Mouse (Mus musculus): ENCODE measurements around the gene Papola.

The Papola gene

DNA sequence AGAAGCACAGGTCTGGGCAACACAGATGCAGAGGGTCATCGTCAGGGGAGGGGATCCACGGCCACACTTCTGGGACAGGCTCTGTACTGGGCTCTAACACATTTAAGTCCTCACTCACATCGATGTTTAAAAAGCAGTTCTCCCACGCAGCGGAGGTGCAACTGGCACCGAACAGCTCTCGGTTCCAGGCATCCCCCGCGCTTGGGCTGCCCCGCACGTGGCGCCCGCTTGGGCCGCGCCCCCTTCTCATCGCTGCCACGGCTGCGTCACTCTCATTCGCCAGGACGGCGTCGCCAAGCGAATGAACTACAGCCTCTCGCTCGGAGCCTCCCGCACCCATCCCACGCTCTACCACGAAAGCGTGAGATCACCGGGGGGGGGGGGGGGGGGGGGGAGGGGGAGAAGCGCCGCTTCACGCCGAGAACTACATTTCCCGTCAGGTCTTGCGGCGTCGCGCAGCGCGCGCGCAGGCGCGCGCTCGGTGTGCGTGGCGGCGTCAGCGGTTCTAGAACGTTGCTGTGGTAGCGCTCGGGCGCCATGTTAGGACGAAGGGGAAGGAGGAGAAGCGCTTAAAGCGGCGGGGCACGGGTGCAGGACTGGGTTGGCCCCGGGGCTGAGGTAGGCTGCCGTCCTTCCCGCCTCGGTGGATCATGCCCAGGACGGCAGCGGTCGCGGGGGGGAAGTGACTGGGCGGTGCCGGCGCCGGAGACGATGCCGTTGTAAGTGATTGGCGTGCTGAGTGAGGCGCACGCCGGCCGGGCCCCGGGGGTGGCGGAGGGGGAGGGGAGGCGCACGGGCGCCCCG lies at the start of gene Papola:
Papola (plus strand) TSS at position 499 of the 804 bp plus-strand sequence.
- DNase-seq (ENCODE audit: low read depth in 2 of 2, low spot score in 2 of 2) = peak; percentile 81 to 85

GRCm38 (mm10) chr12:105735226-105735888 lies 49.1 kb upstream of the Papola start:
- DNase-seq (ENCODE audit: low read depth in 2 of 2, low spot score in 2 of 2) = no peak

GRCm38 (mm10) chr12:105735889-105736251 lies 48.6 kb upstream of the Papola start:
- DNase-seq (ENCODE audit: low read depth in 2 of 2, low spot score in 2 of 2) = no peak

- no peak for DNase-seq (ENCODE audit: low read depth in 2 of 2, low spot score in 2 of 2)
Measured at GRCm38 (mm10) chr12:105738316-105739096, 46.0 kb upstream of the Papola start.

GRCm38 (mm10) chr12:105739656-105740055 lies 44.8 kb upstream of the Papola start:
- no peak for DNase-seq (ENCODE audit: low read depth in 2 of 2, low spot score in 2 of 2)

DNA sequence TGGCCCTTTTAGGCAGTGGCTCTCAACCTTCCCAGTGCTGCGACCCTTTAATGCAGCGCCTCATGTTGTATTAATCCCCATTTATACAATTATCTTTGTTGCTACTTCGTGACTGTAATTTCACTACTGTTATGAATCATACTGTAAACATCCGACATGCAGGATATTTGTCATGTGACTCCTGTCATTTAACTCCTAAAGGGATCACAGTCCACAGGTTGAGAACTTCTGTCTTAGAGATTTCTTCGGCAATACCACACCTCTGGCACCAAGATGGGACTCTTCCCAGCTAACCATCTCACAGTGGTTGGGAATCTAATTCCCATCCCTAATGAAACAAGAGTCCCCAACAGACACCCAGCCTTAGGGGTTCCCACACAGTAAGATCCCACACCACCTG lies 36.4 kb upstream of the Papola start:
- DNase-seq (ENCODE audit: low read depth in 2 of 2, low spot score in 2 of 2) = no peak

DNA sequence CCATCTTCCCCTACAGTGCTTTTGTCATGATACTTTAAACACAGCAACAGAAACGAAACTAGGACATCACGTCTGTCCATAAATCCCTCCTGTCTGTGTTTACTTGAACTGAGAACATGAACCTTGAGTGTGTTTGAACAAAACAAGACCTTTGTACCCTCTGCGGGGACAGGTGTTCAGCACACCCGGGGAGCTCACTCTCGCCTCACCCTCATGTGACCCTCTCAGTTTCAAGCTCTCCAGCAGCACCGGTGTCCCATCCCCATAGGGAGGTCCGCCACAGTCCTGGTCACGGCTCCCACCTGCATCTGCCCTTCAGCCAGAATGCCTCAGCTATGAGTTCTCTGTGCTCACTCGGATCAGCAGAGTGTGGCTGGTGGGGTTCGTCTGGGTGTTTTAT lies 30.7 kb upstream of the Papola start:
- no peak for DNase-seq (ENCODE audit: low read depth in 2 of 2, low spot score in 2 of 2)

- no peak for DNase-seq (ENCODE audit: low read depth in 2 of 2, low spot score in 2 of 2)
Measured at GRCm38 (mm10) chr12:105757816-105758497, 26.5 kb upstream of the Papola start.

GRCm38 (mm10) chr12:105758911-105759310 lies 25.6 kb upstream of the Papola start:
- DNase-seq (ENCODE audit: low read depth in 2 of 2, low spot score in 2 of 2) = no peak

DNA sequence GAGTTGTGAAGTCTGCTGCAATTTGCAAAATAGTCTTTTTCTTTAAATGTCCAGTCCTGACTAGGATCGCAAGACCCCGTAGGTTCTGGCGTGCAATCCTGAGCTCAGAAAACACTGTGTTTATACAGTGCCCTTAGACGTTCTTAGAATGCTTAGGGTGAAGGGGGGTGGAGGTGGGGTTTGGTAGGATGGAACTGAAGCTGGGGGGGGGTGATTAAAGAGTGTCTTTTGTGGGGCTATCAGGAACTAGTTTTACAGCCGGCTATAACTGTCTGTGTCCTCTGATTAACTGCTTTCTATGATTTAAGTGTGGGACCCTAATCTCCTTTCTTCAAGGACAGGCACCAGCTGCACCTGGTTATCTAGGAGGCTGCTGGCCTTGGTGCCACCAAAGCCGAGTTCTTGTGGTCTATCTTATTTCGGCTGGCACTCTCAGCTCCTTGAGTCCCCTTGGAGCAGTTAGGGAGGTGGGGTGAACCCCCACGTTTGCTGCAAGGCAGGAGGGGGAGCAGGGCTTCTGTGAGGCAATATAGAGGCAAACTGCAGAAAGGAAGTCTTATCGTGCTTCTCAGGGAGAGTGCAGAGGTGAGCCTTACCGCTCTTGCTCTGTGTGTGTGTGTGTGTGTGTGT lies 24.5 kb upstream of the Papola start:
- no peak for DNase-seq (ENCODE audit: low read depth in 2 of 2, low spot score in 2 of 2)

DNA sequence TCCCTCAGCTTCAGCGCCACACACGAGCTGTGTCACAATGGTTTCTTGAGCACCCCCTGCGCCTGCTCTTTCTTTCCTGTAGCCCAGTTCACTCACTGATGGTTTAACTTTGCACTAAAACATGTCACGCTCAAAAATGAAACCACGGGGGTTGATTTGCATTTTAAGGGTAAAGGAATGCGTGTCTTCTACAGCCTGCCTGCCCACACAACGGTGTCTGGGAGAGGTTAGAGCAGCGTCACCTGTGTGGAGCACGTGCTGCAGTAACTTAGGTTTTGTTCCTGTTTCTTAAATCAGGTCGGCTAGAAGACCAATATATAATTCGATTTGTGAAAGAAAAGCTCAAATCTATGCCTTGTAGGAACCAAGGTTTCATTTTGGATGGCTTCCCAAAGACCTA lies 23.3 kb upstream of the Papola start:
- DNase-seq (ENCODE audit: low read depth in 2 of 2, low spot score in 2 of 2) = peak in 1 of 2 experiments; percentile 8

DNA sequence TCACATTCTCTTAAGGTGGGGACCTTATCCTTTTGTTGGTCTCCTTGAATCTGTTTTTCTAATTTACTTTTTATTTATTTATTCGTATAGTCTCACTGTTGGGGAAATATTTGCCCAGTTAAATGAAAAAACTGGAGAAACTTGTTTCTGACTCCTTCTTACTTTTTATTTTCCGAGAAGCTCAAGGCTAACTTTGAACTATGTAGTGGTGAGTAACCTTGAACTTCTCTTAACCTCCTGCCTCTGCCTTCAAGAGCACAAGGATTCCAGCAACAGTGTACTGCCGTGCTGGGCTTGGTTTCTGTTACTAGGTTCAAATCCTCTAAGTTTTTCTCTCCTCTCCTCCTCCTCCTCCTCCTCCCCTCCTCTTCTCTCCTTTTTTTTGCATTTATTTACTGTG lies 22.9 kb upstream of the Papola start:
- DNase-seq (ENCODE audit: low read depth in 2 of 2, low spot score in 2 of 2) = no peak

DNA sequence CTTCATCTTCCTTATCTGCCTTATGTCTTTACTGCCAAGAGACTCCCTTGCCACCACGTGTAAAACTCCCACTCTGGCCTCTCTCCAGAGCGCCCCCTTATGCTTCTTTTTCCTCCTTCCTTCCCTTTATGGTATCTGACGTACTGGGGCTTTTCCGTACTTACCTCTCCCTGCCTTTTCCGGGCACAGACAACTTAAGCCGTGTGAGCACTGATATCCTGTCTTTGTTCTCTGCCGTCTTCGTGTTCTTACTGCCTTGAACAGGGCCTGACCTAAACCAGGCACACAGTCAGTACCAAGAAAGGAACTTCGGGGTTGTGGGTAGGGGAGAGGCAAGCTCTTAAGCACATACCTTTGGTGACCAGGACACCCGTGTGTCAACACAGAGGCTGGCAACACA lies 14.8 kb upstream of the Papola start:
- DNase-seq (ENCODE audit: low read depth in 2 of 2, low spot score in 2 of 2) = no peak

DNA sequence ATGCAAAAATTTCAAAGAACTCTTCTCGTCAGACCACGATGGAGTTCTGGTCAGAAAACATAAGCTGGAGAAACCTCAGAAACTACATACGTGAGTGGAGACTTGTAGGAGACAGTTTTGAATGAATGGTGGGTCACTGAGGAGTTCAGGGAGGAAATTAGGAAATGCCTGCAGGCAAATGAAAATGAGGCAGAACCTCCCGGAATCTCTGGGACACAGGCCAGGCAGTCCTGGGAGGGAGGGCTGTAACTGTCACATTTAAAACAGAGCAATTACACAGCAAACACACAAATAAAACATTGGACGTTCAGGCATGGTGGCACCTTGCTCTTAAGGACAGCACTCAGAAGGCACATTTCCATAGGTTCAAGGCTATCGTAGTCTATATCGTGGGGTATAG lies 9.6 kb upstream of the Papola start:
- DNase-seq (ENCODE audit: low read depth in 2 of 2, low spot score in 2 of 2) = no peak

- DNase-seq (ENCODE audit: low read depth in 2 of 2, low spot score in 2 of 2) = no peak
Measured at GRCm38 (mm10) chr12:105777651-105778050, 6.8 kb upstream of the Papola start.

- peak; percentile 56 to 67 for DNase-seq (ENCODE audit: low read depth in 2 of 2, low spot score in 2 of 2)
Measured at GRCm38 (mm10) chr12:105785000-105785774, 693 bp downstream of the Papola start.

- DNase-seq (ENCODE audit: low read depth in 2 of 2, low spot score in 2 of 2) = no peak
Measured at GRCm38 (mm10) chr12:105786113-105786512, 1.6 kb downstream of the Papola start.

DNA sequence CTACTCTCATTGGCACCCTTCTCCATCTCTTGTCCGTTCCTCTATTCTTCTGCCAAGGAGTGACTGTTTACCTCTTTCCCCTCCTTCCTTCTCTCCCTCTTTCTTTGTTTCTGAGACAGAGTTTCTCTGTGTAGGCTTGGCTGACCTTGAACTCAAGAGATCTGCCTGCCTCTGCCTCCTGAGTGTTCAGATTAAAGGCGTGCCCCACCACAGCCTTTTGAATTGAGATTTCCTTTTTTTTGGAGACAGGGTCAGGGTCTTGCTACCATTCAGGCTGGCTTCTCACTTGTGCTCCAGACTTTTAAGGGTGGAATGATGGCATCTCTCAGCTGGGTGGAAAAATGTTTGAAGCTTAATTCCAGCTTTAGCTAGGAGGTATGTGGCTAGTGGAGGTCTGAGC lies 3.1 kb downstream of the Papola start:
- no peak for DNase-seq (ENCODE audit: low read depth in 2 of 2, low spot score in 2 of 2)

GRCm38 (mm10) chr12:105789885-105790284 lies 5.4 kb downstream of the Papola start:
- DNase-seq (ENCODE audit: low read depth in 2 of 2, low spot score in 2 of 2) = no peak

GRCm38 (mm10) chr12:105794896-105795295 lies 10.4 kb downstream of the Papola start:
- DNase-seq (ENCODE audit: low read depth in 2 of 2, low spot score in 2 of 2) = no peak
